Mouse (Mus musculus) brain, embryonic 14.5 days (tissue): ENCODE measurements at regions not wholly inside any gene's neighbourhood (a gene's known extent, or its start where the extent isn't known, plus 50 kb on each side); places are given as distances from the start of the nearest gene placed in this dataset.

Experiments
- CTCF ChIP-seq: fragments of 200-500 bp; IDR thresholded peaks from 2 replicates; pipeline ENCODE4 v1.5.1; 2012; ENCODE audit warnings: inconsistent platforms, mild to moderate bottlenecking, moderate library complexity, borderline replicate concordance; ENCODE audit not compliant: insufficient read depth, insufficient read length; ENCODE audit errors: extremely low read depth
- POLR2A ChIP-seq: fragments of 200-500 bp; IDR thresholded peaks from 2 replicates; pipeline ENCODE4 v1.6.1; 2012; ENCODE audit warnings: mild to moderate bottlenecking, inconsistent platforms, borderline replicate concordance; ENCODE audit not compliant: poor library complexity, insufficient read depth, insufficient read length, severe bottlenecking; ENCODE audit errors: extremely low read depth

- TF ChIP-seq CTCF (no peak), POLR2A (no peak)
These were observed 768.3 kb upstream of the Got2 start for GRCm38 (mm10) chr8:96656495-96657279.
